Comparison of ENCODE assay signal across 19 mouse cellular contexts in genomic region chr13:86238054-86238453, GRCm38 (mm10).
DNase-seq lines count a peak whose midpoint lies in the region; ATAC-seq and TF ChIP-seq lines count a peak whose summit lies in the region.
"Had no signal": no experiment of that assay in that cellular context is flagged by ENCODE, and none has a peak within 500 bp of the region (broad histone marks: within the 10 kb centered on the region; RNA-seq: fewer than 3 reads in every experiment).

No protein-coding gene starts in this region.

- no peaks in the 10 kb centered on the region for H3K27me3 ChIP-seq in intestine, postnatal 0 days (replicated peaks; ENCODE audit: control insufficient read depth, insufficient read depth, low read length)
- no peaks in the 10 kb centered on the region for H3K27me3 ChIP-seq in intestine, embryonic 15.5 days (replicated peaks)
- H3K27me3 ChIP-seq in liver, adult 2 months (ENCODE audit: control insufficient read depth, insufficient read depth, low read length): no peaks in the 10 kb centered on the region
- no peaks in the 10 kb centered on the region for H3K27me3 ChIP-seq in liver, embryonic 11.5 days (replicated peaks; ENCODE audit: control insufficient read depth, insufficient read depth, low read length)
- H3K27me3 ChIP-seq: forebrain, embryonic 12.5 days; heart, embryonic 12.5 days; hindbrain, embryonic 15.5 days; neural tube, embryonic 15.5 days had no signal

- H3K79me2 ChIP-seq in liver, adult 2 months (ENCODE audit: control insufficient read depth, insufficient read depth, low read length): no peaks in the 10 kb centered on the region

- H3K4me1 ChIP-seq in intestine, postnatal 0 days (replicated peaks; ENCODE audit: control insufficient read depth, insufficient read depth, low read length): no peaks in the 10 kb centered on the region
- H3K4me1 ChIP-seq in intestine, embryonic 15.5 days (replicated peaks): no peaks in the 10 kb centered on the region
- H3K4me1 ChIP-seq in liver, adult 2 months (ENCODE audit: control insufficient read depth, insufficient read depth, low read length): no peaks in the 10 kb centered on the region
- H3K4me1 ChIP-seq in liver, embryonic 11.5 days (replicated peaks; ENCODE audit: control insufficient read depth, insufficient read depth, low read length): no peaks in the 10 kb centered on the region
- H3K4me1 ChIP-seq: forebrain, embryonic 12.5 days; heart, embryonic 12.5 days; hindbrain, embryonic 15.5 days; midbrain, embryonic 10.5 days; neural tube, embryonic 15.5 days had no signal

- no peak for TF ChIP-seq POLR2A in liver, adult 2 months (IDR thresholded peaks at IDR 0.05; ENCODE audit: extremely low read depth, insufficient read depth, low read length)

- DNase-seq in adrenal gland, postnatal 14 days: peak; percentile 5
- DNase-seq in adrenal gland, postnatal 25 days: no peak
- no peak for DNase-seq in liver, adult 2 months (ENCODE audit: extremely low read depth, low read depth, low spot score)
- DNase-seq in liver, embryonic 11.5 days (ENCODE audit: low spot score): no peak
- peak; percentile 6 for DNase-seq in brain, adult 2 months (ENCODE audit: low read depth, low spot score)
- no peak for DNase-seq in yolk sac, embryonic 10.5 days (ENCODE audit: low spot score)
- DNase-seq: cerebellum, adult 11-12 months; liver, postnatal 0 days; lung, postnatal 36 days; right cerebral cortex, postnatal 4 days; thymus, postnatal 36 days had no signal

- H3K4me3 ChIP-seq in intestine, postnatal 0 days (ENCODE audit: low read depth, low read length): no peak overlapping the region
- no peak overlapping the region for H3K4me3 ChIP-seq in intestine, embryonic 15.5 days (replicated peaks)
- H3K4me3 ChIP-seq in liver, adult 2 months (ENCODE audit: insufficient read depth, low read depth, low read length): no peak overlapping the region
- H3K4me3 ChIP-seq in liver, embryonic 11.5 days (ENCODE audit: low read depth, low read length): no peak overlapping the region
- H3K4me3 ChIP-seq: forebrain, embryonic 12.5 days; heart, embryonic 12.5 days; hindbrain, embryonic 15.5 days; midbrain, embryonic 10.5 days; myocyte; neural tube, embryonic 15.5 days had no signal

- peak; percentile 68 for TF ChIP-seq CTCF in intestine, postnatal 0 days (IDR thresholded peaks at IDR 0.05; ENCODE audit: low read depth)
- TF ChIP-seq CTCF in liver, adult 2 months (IDR thresholded peaks at IDR 0.05; ENCODE audit: low read depth, low read length): 0 out of 2 replicates have a peak, but pooled peaks have one; percentile 10

- no peak overlapping the region for H3K9ac ChIP-seq in intestine, postnatal 0 days (ENCODE audit: low read depth, low read length)
- H3K9ac ChIP-seq in intestine, embryonic 15.5 days: no peak overlapping the region
- no peak overlapping the region for H3K9ac ChIP-seq in liver, adult 2 months (ENCODE audit: low read depth, low read length)
- H3K9ac ChIP-seq in liver, embryonic 11.5 days (ENCODE audit: low read depth, low read length): no peak overlapping the region
- H3K9ac ChIP-seq: forebrain, embryonic 12.5 days; heart, embryonic 12.5 days; hindbrain, embryonic 15.5 days; liver, postnatal 0 days; neural tube, embryonic 15.5 days had no signal

- H3K27ac ChIP-seq in intestine, postnatal 0 days (ENCODE audit: low read depth, low read length): no peak overlapping the region
- no peak overlapping the region for H3K27ac ChIP-seq in intestine, embryonic 15.5 days
- no peak overlapping the region for H3K27ac ChIP-seq in liver, adult 2 months (replicated peaks; ENCODE audit: insufficient read depth, low read depth, low read length)
- H3K27ac ChIP-seq in liver, embryonic 11.5 days (ENCODE audit: low read depth, low read length): no peak overlapping the region
- H3K27ac ChIP-seq: forebrain, embryonic 12.5 days; hindbrain, embryonic 15.5 days; midbrain, embryonic 10.5 days; neural tube, embryonic 15.5 days had no signal

- H3K36me3 ChIP-seq in intestine, postnatal 0 days (ENCODE audit: control insufficient read depth, insufficient read depth): no peaks in the 10 kb centered on the region
- no peaks in the 10 kb centered on the region for H3K36me3 ChIP-seq in intestine, embryonic 15.5 days
- no peaks in the 10 kb centered on the region for H3K36me3 ChIP-seq in liver, adult 2 months (ENCODE audit: control insufficient read depth, insufficient read depth, low read length)
- no peaks in the 10 kb centered on the region for H3K36me3 ChIP-seq in liver, embryonic 11.5 days (ENCODE audit: control insufficient read depth, insufficient read depth, low read length)
- H3K36me3 ChIP-seq: forebrain, embryonic 12.5 days; heart, embryonic 12.5 days; hindbrain, embryonic 15.5 days; midbrain, embryonic 10.5 days; neural tube, embryonic 15.5 days had no signal

- WGBS in intestine, postnatal 0 days: 77% methylated on average over 1 of the region's 1 CpGs
- WGBS in intestine, embryonic 15.5 days: 65% methylated on average over 1 of the region's 1 CpGs
- WGBS in liver, adult 2 months: 78% methylated on average over 1 of the region's 1 CpGs
- WGBS in liver, embryonic 11.5 days: 66% methylated on average over 1 of the region's 1 CpGs

- H3K9me3 ChIP-seq in intestine, postnatal 0 days (ENCODE audit: control insufficient read depth): no peaks in the 10 kb centered on the region
- no peaks in the 10 kb centered on the region for H3K9me3 ChIP-seq in intestine, embryonic 15.5 days
- H3K9me3 ChIP-seq in liver, embryonic 11.5 days (ENCODE audit: control insufficient read depth, low read length): no peaks in the 10 kb centered on the region
- H3K9me3 ChIP-seq: forebrain, embryonic 12.5 days; heart, embryonic 12.5 days; hindbrain, embryonic 15.5 days; midbrain, embryonic 10.5 days; neural tube, embryonic 15.5 days had no signal

- ATAC-seq in intestine, postnatal 0 days: no peak
- ATAC-seq in intestine, embryonic 15.5 days: no peak
- ATAC-seq in liver, embryonic 11.5 days (replicated peaks; ENCODE audit: low FRiP score): no peak
- ATAC-seq: liver, postnatal 0 days had no signal

- H3K4me2 ChIP-seq in intestine, postnatal 0 days (replicated peaks; ENCODE audit: low read depth): no peak overlapping the region
- H3K4me2 ChIP-seq in intestine, embryonic 15.5 days (replicated peaks): no peak overlapping the region
- H3K4me2 ChIP-seq in liver, embryonic 11.5 days: no peak overlapping the region
- H3K4me2 ChIP-seq: forebrain, embryonic 12.5 days; heart, embryonic 12.5 days; hindbrain, embryonic 15.5 days; neural tube, embryonic 15.5 days had no signal

Comparison
In these comparisons a context has a peak if more than half of its experiments do, and no peak if none do; other contexts are left out.
1. DNase-seq: peak in adrenal gland, postnatal 14 days (single experiment) and brain, adult 2 months (single experiment); none in adrenal gland, postnatal 25 days (single experiment), liver, adult 2 months (single experiment), liver, embryonic 11.5 days (single experiment) and yolk sac, embryonic 10.5 days (single experiment).